Mouse (Mus musculus) heart, embryonic 13.5 days (tissue): Measurements from ENCODE around the gene Dlx5. TPM values are rescaled to one million over a fixed set of nuclear protein-coding genes. Genes with fewer than 3 reads are reported as not detected.

Experiments
- ATAC-seq: fragments of 200-750 bp; cut with Nextera tagmentation; 2 replicates; pipeline ENCODE4 v1.8.0; 2017; ENCODE audit warnings: moderate TSS enrichment; ENCODE audit not compliant: insufficient number of reproducible peaks, low FRiP score, low TSS enrichment; ENCODE audit errors: extremely low read depth
- H3K27ac ChIP-seq: fragments of 300-500 bp; sonication (generic); replicated peaks from 2 replicates; pipeline ENCODE4 v1.5.1; 2015; ENCODE audit warnings: moderate library complexity, mild to moderate bottlenecking, inconsistent platforms
- H3K27me3 ChIP-seq: fragments of 300-500 bp; sonication (generic); replicated peaks from 2 replicates; pipeline ENCODE4 v1.6.1; 2015; ENCODE audit warnings: mild to moderate bottlenecking, inconsistent platforms
- H3K36me3 ChIP-seq: fragments of 300-500 bp; sonication (generic); 2 replicates; pipeline ENCODE4 v1.6.1; 2015; ENCODE audit warnings: mild to moderate bottlenecking, inconsistent platforms
- H3K4me1 ChIP-seq: fragments of 300-500 bp; sonication (generic); 2 replicates; pipeline ENCODE4 v1.6.1; 2015; ENCODE audit warnings: inconsistent platforms
- H3K4me2 ChIP-seq: fragments of 300-500 bp; sonication (generic); 2 replicates; pipeline ENCODE4 v1.6.1; 2015; ENCODE audit warnings: inconsistent platforms, mild to moderate bottlenecking, moderate library complexity
- H3K4me3 ChIP-seq: fragments of 300-500 bp; sonication (generic); 2 replicates; pipeline ENCODE4 v1.5.1; 2015; ENCODE audit warnings: moderate library complexity, mild to moderate bottlenecking, inconsistent platforms
- H3K9ac ChIP-seq: fragments of 300-500 bp; sonication (generic); 2 replicates; pipeline ENCODE4 v1.6.1; 2015; ENCODE audit warnings: inconsistent platforms, mild to moderate bottlenecking, moderate library complexity
- H3K9me3 ChIP-seq: fragments of 300-500 bp; sonication (generic); 2 replicates; pipeline ENCODE4 v1.6.1; 2016; ENCODE audit warnings: inconsistent platforms
- WGBS: fragments of 180-500 bp; shearing (Covaris S2); methylation state at CpG from one replicate; pipeline ENCODE4 v1.1.7; 2015; ENCODE audit warnings: mixed read lengths; 5-methylcytosine and 5-hydroxymethylcytosine counted together
- polyA plus RNA-seq: library from polyadenylated mRNA; unstranded; fragments of >200 nt; fragmentation: Nextera tagmentation; extraction: Ambion mirVana; gene quantifications from 2 replicates; pipeline ENCODE4 v1.2.1, GENCODE M21; 2015

The Dlx5 gene
- polyA plus RNA-seq, 1 experiment from 2014 or later: 1.1 TPM

GRCm38 (mm10) chr6:6863955-6864354 lies 17.9 kb downstream of the Dlx5 start:
- Histone ChIP-seq H3K4me3 (peak overlapping the region; percentile 59), H3K4me2 (peak overlapping the region; percentile 88), H3K27me3 (peaks cover 93% of the 10 kb centered on the region), H3K9me3 (no peaks in the 10 kb centered on the region), H3K9ac (peak overlapping the region; percentile 74), H3K36me3 (no peaks in the 10 kb centered on the region), H3K27ac (no peak overlapping the region), H3K4me1 (peaks cover 38% of the 10 kb centered on the region)
- 2% methylated on average over 18 of the region's 21 CpGs for WGBS
- 0 out of 2 replicates have a peak, but pooled peaks have one; percentile 14 for ATAC-seq

GRCm38 (mm10) chr6:6863160-6863870 lies 18.6 kb downstream of the Dlx5 start, which contains the start of gene Dlx6:
Gene Dlx6, plus strand, starts transcription at chr6:6863334.
- H3K9ac ChIP-seq: peak within 1 kb of the TSS; percentile 74
- H3K27ac ChIP-seq: no peak within 1 kb of the TSS
- peak; percentile 62 for ATAC-seq
- H3K36me3 ChIP-seq: no peaks in the 10 kb centered on the region
- under 1% methylated on average over 39 of the region's 52 CpGs for WGBS
- H3K27me3 ChIP-seq: peaks cover 93% of the 10 kb centered on the region
- H3K4me1 ChIP-seq: peaks cover 38% of the 10 kb centered on the region
- H3K4me2 ChIP-seq: peak within 1 kb of the TSS; percentile 88
- no peaks in the 10 kb centered on the region for H3K9me3 ChIP-seq
- H3K4me3 ChIP-seq: peak within 1 kb of the TSS; percentile 59

- Histone ChIP-seq H3K4me2 (peak overlapping the region; percentile 88), H3K4me3 (peak overlapping the region; percentile 59), H3K4me1 (peaks cover 38% of the 10 kb centered on the region), H3K9me3 (no peaks in the 10 kb centered on the region), H3K27ac (no peak overlapping the region), H3K9ac (no peak overlapping the region), H3K27me3 (peaks cover 96% of the 10 kb centered on the region), H3K36me3 (no peaks in the 10 kb centered on the region)
- under 1% methylated on average over 23 of the region's 23 CpGs for WGBS
- ATAC-seq: no peak; the same call in 1 of the 2 replicates
These were observed 19.3 kb downstream of the Dlx5 start for GRCm38 (mm10) chr6:6862611-6863010.

- ATAC-seq: no peak
- Histone ChIP-seq H3K4me2 (peak overlapping the region; percentile 88), H3K4me1 (peaks cover 38% of the 10 kb centered on the region), H3K9ac (no peak overlapping the region), H3K4me3 (peak overlapping the region; percentile 59), H3K27me3 (peaks cover 95% of the 10 kb centered on the region), H3K27ac (no peak overlapping the region), H3K9me3 (no peaks in the 10 kb centered on the region), H3K36me3 (no peaks in the 10 kb centered on the region)
- WGBS: 3% methylated on average over 11 of the region's 11 CpGs
These were observed 20.0 kb downstream of the Dlx5 start for GRCm38 (mm10) chr6:6861798-6862428.

- Histone ChIP-seq H3K9me3 (no peaks in the 10 kb centered on the region), H3K27ac (no peak overlapping the region), H3K9ac (no peak overlapping the region), H3K4me3 (peak overlapping the region; percentile 36), H3K36me3 (no peaks in the 10 kb centered on the region), H3K27me3 (peaks cover 95% of the 10 kb centered on the region), H3K4me1 (peaks cover 38% of the 10 kb centered on the region), H3K4me2 (peak overlapping the region; percentile 57)
- WGBS: under 1% methylated on average over 21 of the region's 21 CpGs
- ATAC-seq: no peak
These were observed 20.6 kb downstream of the Dlx5 start for GRCm38 (mm10) chr6:6861086-6861797.

GRCm38 (mm10) chr6:6860411-6861085 lies 21.3 kb downstream of the Dlx5 start:
- no peak for ATAC-seq
- Histone ChIP-seq H3K27ac (no peak overlapping the region), H3K4me2 (peak overlapping the region; percentile 57), H3K4me3 (peak overlapping the region; percentile 36), H3K4me1 (peaks cover 38% of the 10 kb centered on the region), H3K9me3 (no peaks in the 10 kb centered on the region), H3K27me3 (peaks cover 95% of the 10 kb centered on the region), H3K36me3 (no peaks in the 10 kb centered on the region), H3K9ac (no peak overlapping the region)
- WGBS: under 1% methylated on average over 33 of the region's 33 CpGs

GRCm38 (mm10) chr6:6859950-6860410 lies 21.9 kb downstream of the Dlx5 start:
- no peaks in the 10 kb centered on the region for H3K9me3 ChIP-seq
- peak overlapping the region; percentile 36 for H3K4me3 ChIP-seq
- no peaks in the 10 kb centered on the region for H3K36me3 ChIP-seq
- H3K27ac ChIP-seq: no peak overlapping the region
- peaks cover 42% of the 10 kb centered on the region for H3K4me1 ChIP-seq
- ATAC-seq: no peak
- H3K9ac ChIP-seq: no peak overlapping the region
- under 1% methylated on average over 21 of the region's 21 CpGs for WGBS
- peak overlapping the region; percentile 57 for H3K4me2 ChIP-seq
- H3K27me3 ChIP-seq: peaks cover 95% of the 10 kb centered on the region

GRCm38 (mm10) chr6:6859111-6859949 lies 22.6 kb downstream of the Dlx5 start:
- peaks cover 38% of the 10 kb centered on the region for H3K4me1 ChIP-seq
- peaks cover 95% of the 10 kb centered on the region for H3K27me3 ChIP-seq
- no peak overlapping the region for H3K27ac ChIP-seq
- H3K36me3 ChIP-seq: no peaks in the 10 kb centered on the region
- no peak overlapping the region for H3K9ac ChIP-seq
- no peak for ATAC-seq
- H3K9me3 ChIP-seq: no peaks in the 10 kb centered on the region
- 3% methylated on average over 19 of the region's 19 CpGs for WGBS
- H3K4me3 ChIP-seq: peak overlapping the region; percentile 36
- H3K4me2 ChIP-seq: peak overlapping the region; percentile 57

- H3K36me3 ChIP-seq: no peaks in the 10 kb centered on the region
- H3K27me3 ChIP-seq: peaks cover 95% of the 10 kb centered on the region
- H3K9ac ChIP-seq: no peak overlapping the region
- no peak overlapping the region for H3K4me3 ChIP-seq
- no peaks in the 10 kb centered on the region for H3K9me3 ChIP-seq
- peaks cover 33% of the 10 kb centered on the region for H3K4me1 ChIP-seq
- 0% methylated on average over 1 of the region's 1 CpGs for WGBS
- H3K4me2 ChIP-seq: no peak overlapping the region
- no peak overlapping the region for H3K27ac ChIP-seq
- ATAC-seq: no peak
These were observed 23.3 kb downstream of the Dlx5 start for GRCm38 (mm10) chr6:6858571-6858970.

- H3K4me2 ChIP-seq: no peak overlapping the region
- WGBS: 10% methylated on average over 2 of the region's 2 CpGs
- no peak for ATAC-seq
- H3K27ac ChIP-seq: no peak overlapping the region
- no peaks in the 10 kb centered on the region for H3K36me3 ChIP-seq
- H3K27me3 ChIP-seq: peaks cover 95% of the 10 kb centered on the region
- H3K4me3 ChIP-seq: no peak overlapping the region
- no peak overlapping the region for H3K9ac ChIP-seq
- H3K4me1 ChIP-seq: peaks cover 26% of the 10 kb centered on the region
- H3K9me3 ChIP-seq: no peaks in the 10 kb centered on the region
These were observed 24.1 kb downstream of the Dlx5 start for GRCm38 (mm10) chr6:6857766-6858165.
